Mouse (Mus musculus): ENCODE measurements around the gene Iqschfp.

Iqschfp gene

GRCm38 (mm10) chr3:68572249-68573225, 680.5 kb downstream of the Iqschfp start:
- DNase-seq (ENCODE audit: low spot score in 2 of 2) = no peak

DNA sequence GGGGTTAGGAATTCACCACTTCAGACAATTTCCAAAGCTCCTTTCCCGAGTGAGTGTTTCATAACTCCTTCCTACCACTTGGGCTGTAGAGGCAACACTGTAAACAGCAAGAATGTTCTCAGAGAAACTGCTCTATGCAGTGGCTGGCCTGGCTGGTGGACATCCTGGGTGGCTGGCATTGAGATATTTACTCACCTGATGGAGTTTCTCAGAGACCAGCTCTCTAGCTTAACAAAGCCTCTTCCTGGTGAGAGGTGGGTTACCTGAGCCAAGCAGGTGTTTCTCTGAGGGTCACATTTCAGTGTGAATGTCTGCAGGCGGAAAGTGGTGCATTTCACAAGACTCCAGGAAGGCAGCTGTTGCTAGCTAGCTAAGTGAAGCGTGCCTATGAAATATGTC, 681.2 kb downstream of the Iqschfp start:
- no peak for DNase-seq (ENCODE audit: low spot score in 2 of 2)

GRCm38 (mm10) chr3:68574097-68574496, 682.1 kb downstream of the Iqschfp start:
- no peak for DNase-seq (ENCODE audit: low spot score in 2 of 2)

GRCm38 (mm10) chr3:68574565-68574964, 682.5 kb downstream of the Iqschfp start:
- no peak for DNase-seq (ENCODE audit: low spot score in 2 of 2)

DNA sequence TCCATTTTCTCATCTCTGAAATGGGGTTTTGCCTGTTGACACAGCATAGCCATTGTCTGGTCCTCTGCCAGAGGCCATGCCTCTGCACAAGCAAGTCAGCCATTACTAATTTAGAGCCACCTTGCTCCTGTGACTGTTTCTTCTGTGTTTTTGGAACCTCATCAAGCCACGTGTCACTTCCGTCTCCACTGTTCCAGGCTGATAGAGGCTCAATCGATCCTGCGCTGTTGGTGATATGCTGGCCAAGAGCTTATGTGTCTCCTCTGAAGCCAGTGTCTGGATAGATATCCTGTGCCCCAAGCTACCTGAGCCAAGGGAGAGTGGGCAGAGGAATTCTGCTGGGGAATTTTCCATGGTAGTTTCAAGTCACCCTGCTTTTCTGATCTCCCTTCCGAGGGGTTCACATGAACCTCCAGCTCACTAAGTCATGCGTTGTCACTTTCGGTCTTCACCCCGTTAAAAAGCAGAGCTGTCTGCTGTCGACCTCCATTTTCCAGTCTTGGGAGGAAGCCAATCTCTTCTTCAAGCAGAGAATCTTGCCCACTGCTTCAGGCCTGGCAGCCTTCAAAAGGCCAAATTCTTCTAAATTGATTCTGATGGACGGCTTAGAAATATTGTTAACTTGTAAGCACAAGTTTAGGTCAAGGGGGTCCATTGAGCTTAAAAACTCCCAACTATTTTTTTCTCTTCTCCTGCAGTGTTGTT, 683.8 kb downstream of the Iqschfp start:
- no peak for DNase-seq (ENCODE audit: low spot score in 2 of 2)

DNA sequence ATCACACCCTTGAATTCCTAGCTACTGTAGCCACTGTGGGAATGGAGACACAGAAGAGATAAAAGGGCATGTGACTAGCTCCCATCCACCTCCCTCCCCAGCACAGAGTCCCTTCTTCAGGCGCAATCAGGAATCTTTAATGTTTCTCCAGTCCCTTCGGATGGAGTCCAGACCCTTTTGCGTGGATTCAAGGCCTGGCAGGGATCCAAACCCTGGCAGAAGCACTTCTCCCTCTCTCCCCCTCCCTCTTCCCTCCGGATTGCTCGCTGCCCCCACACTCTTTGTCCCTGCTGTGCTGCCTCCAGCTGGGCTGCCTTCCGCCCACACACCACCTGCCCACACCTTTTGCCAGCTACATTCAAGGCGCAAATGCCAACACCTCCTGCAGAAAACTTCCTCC, 684.4 kb downstream of the Iqschfp start:
- DNase-seq (ENCODE audit: low spot score in 2 of 2) = no peak

DNA sequence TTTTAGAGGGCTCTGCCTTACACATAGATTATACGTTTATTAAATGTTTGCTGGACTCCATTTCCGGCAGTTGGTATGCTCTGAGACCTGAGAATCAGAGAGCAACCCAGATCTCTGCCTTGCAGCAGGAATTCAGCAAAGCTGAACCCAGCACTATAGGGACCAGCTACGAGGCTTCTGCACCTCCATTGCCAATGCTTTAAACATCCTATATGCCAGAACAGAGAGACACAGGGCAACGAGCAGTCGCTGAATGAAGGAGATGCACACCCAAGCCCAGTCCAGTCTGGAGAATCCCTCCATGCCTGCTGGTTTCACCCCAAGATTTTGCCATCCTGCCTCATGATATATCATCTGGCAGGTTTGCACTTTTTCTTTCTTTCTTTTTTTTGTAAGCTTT, 684.9 kb downstream of the Iqschfp start:
- DNase-seq (ENCODE audit: low spot score in 2 of 2) = no peak

DNA sequence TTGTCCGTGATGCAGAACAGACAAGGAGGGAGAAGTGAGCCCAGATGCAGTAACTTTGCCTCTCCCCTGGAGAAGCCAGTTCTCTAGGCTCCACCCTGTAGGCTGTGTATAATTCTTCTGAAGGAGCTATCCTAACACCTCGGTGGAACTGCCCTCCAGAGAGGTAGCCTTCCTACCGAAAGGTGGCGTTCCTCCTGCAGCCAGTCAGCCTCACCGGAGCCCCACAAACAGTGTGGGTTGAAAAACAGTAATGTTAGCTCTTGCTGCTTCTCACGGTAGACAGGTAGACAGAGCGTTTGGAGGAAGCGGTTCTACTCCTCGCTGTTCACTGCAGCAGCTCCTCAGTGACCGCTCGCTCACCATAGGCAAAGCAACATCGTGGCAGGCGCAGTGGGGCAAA, 689.6 kb downstream of the Iqschfp start:
- DNase-seq (ENCODE audit: low spot score in 2 of 2) = no peak

GRCm38 (mm10) chr3:68582103-68582740, 690.2 kb downstream of the Iqschfp start:
- DNase-seq (ENCODE audit: low spot score in 2 of 2) = no peak

DNA sequence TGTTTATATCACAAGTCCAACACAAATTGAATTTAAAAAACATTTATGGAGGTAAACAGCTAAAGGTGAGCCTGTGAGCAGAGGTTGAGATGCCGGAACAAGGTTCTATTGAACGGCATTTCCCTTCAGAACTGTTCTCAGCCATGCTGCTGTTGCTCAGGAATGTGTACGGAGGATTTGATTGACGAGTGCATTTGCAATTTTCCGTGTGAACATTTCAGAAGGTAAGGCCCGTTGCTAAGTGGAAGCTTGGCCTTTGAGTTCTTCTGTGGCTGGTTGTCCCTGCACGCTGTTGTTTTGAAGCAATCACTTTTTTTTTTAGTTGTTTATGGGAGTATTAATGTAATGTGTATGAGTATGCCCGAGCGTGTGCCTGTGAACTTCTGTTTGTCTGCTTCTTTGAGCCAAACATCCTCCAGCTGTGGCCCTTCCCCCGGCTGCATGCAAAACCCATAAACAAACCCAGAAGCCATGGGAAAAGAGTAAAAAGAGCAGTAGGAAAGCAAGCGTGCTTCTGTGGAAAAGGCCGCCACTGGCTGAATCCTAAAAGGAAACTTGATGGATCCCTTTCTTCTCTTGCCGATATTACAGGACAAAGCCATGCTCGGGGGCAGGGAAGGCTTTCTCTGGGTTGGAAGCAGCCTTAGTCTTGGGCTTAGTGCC, 691.1 kb downstream of the Iqschfp start:
- DNase-seq (ENCODE audit: low spot score in 2 of 2) = no peak

DNA sequence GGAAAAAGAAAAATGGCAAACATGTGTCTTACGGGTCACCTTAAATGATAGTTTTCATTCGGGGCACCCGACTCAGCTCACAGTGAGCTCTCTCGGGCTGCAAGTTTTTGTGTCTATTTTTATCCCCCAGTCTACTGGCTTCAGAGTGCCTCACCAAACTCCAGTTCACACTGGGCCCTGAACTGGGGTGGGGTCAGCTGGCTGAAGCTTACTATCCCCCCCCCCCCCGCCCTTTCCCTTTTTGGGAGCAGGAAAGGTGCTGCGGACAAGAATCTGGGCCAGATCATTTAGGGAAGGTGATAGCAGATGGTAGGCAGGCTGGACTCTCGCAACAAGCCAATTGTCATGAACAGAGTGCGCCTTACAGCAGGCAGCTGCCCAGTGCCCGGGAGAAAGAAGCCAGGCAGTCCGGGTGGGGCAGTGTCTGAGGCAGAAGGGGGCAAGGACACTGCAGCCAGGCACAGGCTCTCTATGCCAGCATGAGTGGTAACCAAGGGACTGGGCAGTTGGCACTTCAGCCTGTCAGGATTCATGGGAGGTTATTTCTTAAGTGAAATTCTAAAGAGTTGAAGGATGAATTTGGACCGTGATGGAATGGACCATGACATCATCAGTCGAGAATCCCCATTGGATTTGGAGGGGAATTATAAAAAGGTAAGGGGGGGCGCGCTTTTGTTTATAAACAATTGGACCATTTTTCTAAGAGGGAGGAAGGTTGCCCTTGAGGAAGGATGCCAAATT, 691.9 kb downstream of the Iqschfp start:
- no peak for DNase-seq (ENCODE audit: low spot score in 2 of 2)

DNA sequence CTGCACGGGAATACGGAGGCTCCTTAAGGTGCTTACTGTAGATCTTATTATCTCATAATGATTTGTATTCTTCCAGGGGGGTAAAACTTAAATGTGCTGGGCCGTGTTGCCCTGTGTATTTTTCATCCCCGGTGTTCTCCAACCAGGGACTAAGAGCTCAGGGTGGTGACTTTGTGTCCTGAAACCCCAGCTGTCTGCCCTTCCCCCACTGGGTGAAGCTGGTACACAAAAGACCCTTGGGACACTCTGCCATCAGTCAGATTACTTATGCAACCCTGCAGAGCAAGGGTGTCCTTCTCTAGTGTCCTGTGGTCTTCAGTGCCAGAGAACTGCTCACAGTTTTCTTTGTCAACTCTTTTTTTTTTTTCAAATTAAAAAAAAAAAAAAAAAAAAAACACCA, 693.2 kb downstream of the Iqschfp start:
- DNase-seq (ENCODE audit: low spot score in 2 of 2) = no peak

DNA sequence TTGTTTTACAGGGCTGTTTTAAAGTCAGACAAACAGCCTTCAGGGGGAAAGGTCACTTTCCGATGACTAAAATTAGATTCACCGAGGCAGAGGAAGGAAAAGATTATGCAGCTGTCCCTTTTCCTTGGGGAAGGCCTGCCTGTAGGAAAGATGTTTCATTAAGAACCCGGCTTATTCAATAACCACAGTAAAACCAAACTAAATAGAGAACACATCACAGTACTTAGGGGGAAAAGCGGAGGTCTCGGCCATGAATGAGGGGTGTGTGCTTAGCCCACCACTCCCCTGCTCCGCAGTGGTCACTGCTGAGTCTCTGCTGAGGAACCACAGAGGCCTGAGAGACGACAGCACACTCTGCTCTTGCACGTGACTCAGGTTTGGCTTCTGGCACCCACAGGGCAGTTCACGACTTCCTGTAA, 694.6 kb downstream of the Iqschfp start:
- no peak for DNase-seq (ENCODE audit: low spot score in 2 of 2)

- DNase-seq (ENCODE audit: low spot score in 2 of 2) = no peak
Observed at GRCm38 (mm10) chr3:68587567-68588245, 695.7 kb downstream of the Iqschfp start.

- DNase-seq (ENCODE audit: low spot score in 2 of 2) = no peak
Observed at GRCm38 (mm10) chr3:68589220-68589840, 697.3 kb downstream of the Iqschfp start.

GRCm38 (mm10) chr3:68590436-68590835, 698.4 kb downstream of the Iqschfp start:
- DNase-seq (ENCODE audit: low spot score in 2 of 2) = no peak

GRCm38 (mm10) chr3:68592575-68592974, 700.5 kb downstream of the Iqschfp start:
- no peak for DNase-seq (ENCODE audit: low spot score in 2 of 2)

GRCm38 (mm10) chr3:68593073-68593867, 701.2 kb downstream of the Iqschfp start:
- DNase-seq (ENCODE audit: low spot score in 2 of 2) = no peak

GRCm38 (mm10) chr3:68595316-68595925, 703.4 kb downstream of the Iqschfp start:
- DNase-seq (ENCODE audit: low spot score in 2 of 2) = no peak
